Mouse (Mus musculus): Measurements from ENCODE around the gene Msmb.
"Not testable (repeated sequence)": the region's sequence is repeated elsewhere in the genome, so short reads cannot be mapped to it uniquely, and the experiment has no call there.

The Msmb gene

GRCm38 (mm10) chr14:32175310-32175709, 33.5 kb downstream of the Msmb start:
- no peak for DNase-seq (ENCODE audit: low spot score in 2 of 2)

- DNase-seq (ENCODE audit: low spot score in 2 of 2), result not testable (repeated sequence)
These were observed 34.8 kb downstream of the Msmb start for GRCm38 (mm10) chr14:32176590-32176989.

GRCm38 (mm10) chr14:32179393-32180195, 37.8 kb downstream of the Msmb start:
- DNase-seq (ENCODE audit: low spot score in 2 of 2), result no peak

- DNase-seq (ENCODE audit: low spot score in 2 of 2), result no peak
These were observed 39.0 kb downstream of the Msmb start for GRCm38 (mm10) chr14:32180861-32181260.

GRCm38 (mm10) chr14:32183846-32184245, 42.0 kb downstream of the Msmb start:
- no peak for DNase-seq (ENCODE audit: low spot score in 2 of 2)

- no peak for DNase-seq (ENCODE audit: low spot score in 2 of 2)
These were observed 49.0 kb downstream of the Msmb start for GRCm38 (mm10) chr14:32190627-32191391.

- DNase-seq (ENCODE audit: low spot score in 2 of 2), result no peak
These were observed 50.1 kb downstream of the Msmb start for GRCm38 (mm10) chr14:32191926-32192325.

- peak in 1 of 2 experiments; percentile 22 for DNase-seq (ENCODE audit: low spot score in 2 of 2)
These were observed 50.6 kb downstream of the Msmb start for GRCm38 (mm10) chr14:32192437-32192836.

- not testable (repeated sequence) for DNase-seq (ENCODE audit: low spot score in 2 of 2)
These were observed 51.7 kb downstream of the Msmb start for GRCm38 (mm10) chr14:32193557-32193956.

- no peak for DNase-seq (ENCODE audit: low spot score in 2 of 2)
These were observed 59.5 kb downstream of the Msmb start for GRCm38 (mm10) chr14:32201354-32201753.

- peak; percentile 76 to 88 for DNase-seq (ENCODE audit: low spot score in 2 of 2)
These were observed 60.1 kb downstream of the Msmb start, which contains the start of the genes Timm23 and Parg for GRCm38 (mm10) chr14:32201791-32202451. Gene Timm23 (minus strand): TSS chr14:32201898. Gene Parg (plus strand): TSS chr14:32201949.
